Mouse (Mus musculus): ENCODE measurements at regions not wholly inside any gene's neighbourhood (a gene's known extent, or its start where the extent isn't known, plus 50 kb on each side); places are given as distances from the start of the nearest gene placed in this dataset.

GRCm38 (mm10) chr7:136765026-136765425 is 129.4 kb upstream of the Mgmt start:
- no peak for DNase-seq (ENCODE audit: low spot score)
- Histone ChIP-seq H3K4me1 (peaks cover 10% of the 10 kb centered on the region), H3K4me3 (no peak overlapping the region), H3K9me3 (no peaks in the 10 kb centered on the region), H3K27me3 (ENCODE audit: insufficient read depth, poor library complexity, severe bottlenecking) (peaks cover 26% of the 10 kb centered on the region; the same call in 1 of the 2 replicates), H3K27ac (no peak overlapping the region), H3K36me3 (no peaks in the 10 kb centered on the region)
- 41% methylated on average over 7 of the region's 7 CpGs for WGBS

GRCm38 (mm10) chr7:136767231-136767630 is 127.2 kb upstream of the Mgmt start:
- 58% methylated on average over 9 of the region's 9 CpGs for WGBS
- Histone ChIP-seq H3K27me3 (ENCODE audit: insufficient read depth, poor library complexity, severe bottlenecking) (peaks cover 16% of the 10 kb centered on the region; the same call in 1 of the 2 replicates), H3K4me1 (peaks cover 5% of the 10 kb centered on the region; the same call in 1 of the 2 replicates)

GRCm38 (mm10) chr7:136780708-136781107 is 113.7 kb upstream of the Mgmt start:
- 92% methylated on average over 11 of the region's 11 CpGs for WGBS
- no peaks in the 10 kb centered on the region for H3K4me1 ChIP-seq

More at GRCm38 (mm10) chr7:136767231-136767630, 127.2 kb upstream of the Mgmt start:
- H3K36me3 ChIP-seq = no peaks in the 10 kb centered on the region
- no peak overlapping the region for H3K4me3 ChIP-seq
- no peaks in the 10 kb centered on the region for H3K9me3 ChIP-seq
- H3K27ac ChIP-seq = no peak overlapping the region
- DNase-seq (ENCODE audit: low spot score) = no peak

GRCm38 (mm10) chr7:136791162-136791561 is 103.3 kb upstream of the Mgmt start:
- Histone ChIP-seq H3K27me3 (ENCODE audit: insufficient read depth, poor library complexity, severe bottlenecking) (0 out of 2 replicates have a peak, but pooled peaks cover 2% of the 10 kb centered on the region), H3K4me1 (0 out of 2 replicates have a peak, but pooled peaks cover 3% of the 10 kb centered on the region), H3K9me3 (no peaks in the 10 kb centered on the region), H3K4me3 (no peak overlapping the region), H3K27ac (no peak overlapping the region), H3K36me3 (no peaks in the 10 kb centered on the region)
- DNase-seq (ENCODE audit: low spot score) = no peak
- WGBS = 71% methylated on average over 2 of the region's 2 CpGs

More at GRCm38 (mm10) chr7:136780708-136781107, 113.7 kb upstream of the Mgmt start:
- H3K27ac ChIP-seq = no peak overlapping the region
- no peak for DNase-seq (ENCODE audit: low spot score)
- H3K36me3 ChIP-seq = no peaks in the 10 kb centered on the region
- no peak overlapping the region for H3K4me3 ChIP-seq
- H3K9me3 ChIP-seq = no peaks in the 10 kb centered on the region
- H3K27me3 ChIP-seq (ENCODE audit: insufficient read depth, poor library complexity, severe bottlenecking) = no peaks in the 10 kb centered on the region; the same call in 1 of the 2 replicates

- 0 out of 2 replicates have a peak, but pooled peaks cover 6% of the 10 kb centered on the region for H3K4me1 ChIP-seq
- 72% methylated on average over 5 of the region's 5 CpGs for WGBS
- H3K4me3 ChIP-seq = no peak overlapping the region
- no peaks in the 10 kb centered on the region for H3K9me3 ChIP-seq
- 0 out of 2 replicates have a peak, but pooled peaks cover 2% of the 10 kb centered on the region for H3K27me3 ChIP-seq (ENCODE audit: insufficient read depth, poor library complexity, severe bottlenecking)
- H3K36me3 ChIP-seq = no peaks in the 10 kb centered on the region
- DNase-seq (ENCODE audit: low spot score) = no peak
- H3K27ac ChIP-seq = no peak overlapping the region
These were observed 102.3 kb upstream of the Mgmt start for GRCm38 (mm10) chr7:136792131-136792530.

- H3K27ac ChIP-seq = no peak overlapping the region
- H3K9me3 ChIP-seq = no peaks in the 10 kb centered on the region
- no peak for DNase-seq (ENCODE audit: low spot score)
- no peaks in the 10 kb centered on the region for H3K36me3 ChIP-seq
- H3K4me1 ChIP-seq = peaks cover 12% of the 10 kb centered on the region
- H3K27me3 ChIP-seq (ENCODE audit: insufficient read depth, poor library complexity, severe bottlenecking) = 0 out of 2 replicates have a peak, but pooled peaks cover 8% of the 10 kb centered on the region
- H3K4me3 ChIP-seq = no peak overlapping the region
These were observed 98.0 kb upstream of the Mgmt start for GRCm38 (mm10) chr7:136796415-136796814.

- Histone ChIP-seq H3K4me3 (no peak overlapping the region), H3K36me3 (no peaks in the 10 kb centered on the region), H3K27me3 (ENCODE audit: insufficient read depth, poor library complexity, severe bottlenecking) (0 out of 2 replicates have a peak, but pooled peaks cover 5% of the 10 kb centered on the region), H3K4me1 (peaks cover 9% of the 10 kb centered on the region), H3K9me3 (no peaks in the 10 kb centered on the region), H3K27ac (peak overlapping the region; percentile 0; the same call in 1 of the 2 replicates)
- DNase-seq (ENCODE audit: low spot score) = no peak
- WGBS = 54% methylated on average over 11 of the region's 11 CpGs
These were observed 96.5 kb upstream of the Mgmt start for GRCm38 (mm10) chr7:136797780-136798435.

- Histone ChIP-seq H3K9me3 (no peaks in the 10 kb centered on the region), H3K4me3 (no peak overlapping the region), H3K27me3 (ENCODE audit: insufficient read depth, poor library complexity, severe bottlenecking) (peaks cover 9% of the 10 kb centered on the region; the same call in 1 of the 2 replicates), H3K36me3 (no peaks in the 10 kb centered on the region), H3K4me1 (peaks cover 9% of the 10 kb centered on the region), H3K27ac (no peak overlapping the region)
- 69% methylated on average over 3 of the region's 3 CpGs for WGBS
- DNase-seq (ENCODE audit: low spot score) = no peak
These were observed 95.8 kb upstream of the Mgmt start for GRCm38 (mm10) chr7:136798605-136799004.

- WGBS = 92% methylated on average over 6 of the region's 6 CpGs
These were observed 87.3 kb upstream of the Mgmt start for GRCm38 (mm10) chr7:136807101-136807500.

GRCm38 (mm10) chr7:136807968-136808367 is 86.4 kb upstream of the Mgmt start:
- no peak for DNase-seq (ENCODE audit: low spot score)
- H3K4me3 ChIP-seq = no peak overlapping the region
- H3K27me3 ChIP-seq (ENCODE audit: insufficient read depth, poor library complexity, severe bottlenecking) = peaks cover 12% of the 10 kb centered on the region
- no peaks in the 10 kb centered on the region for H3K36me3 ChIP-seq
- no peaks in the 10 kb centered on the region for H3K9me3 ChIP-seq
- H3K4me1 ChIP-seq = no peaks in the 10 kb centered on the region
- H3K27ac ChIP-seq = no peak overlapping the region

More at GRCm38 (mm10) chr7:136807101-136807500, 87.3 kb upstream of the Mgmt start:
- Histone ChIP-seq H3K27me3 (ENCODE audit: insufficient read depth, poor library complexity, severe bottlenecking) (peaks cover 8% of the 10 kb centered on the region), H3K9me3 (no peaks in the 10 kb centered on the region), H3K36me3 (no peaks in the 10 kb centered on the region), H3K4me3 (no peak overlapping the region), H3K27ac (no peak overlapping the region), H3K4me1 (no peaks in the 10 kb centered on the region)
- no peak for DNase-seq (ENCODE audit: low spot score)

- no peak for DNase-seq (ENCODE audit: low spot score)
- Histone ChIP-seq H3K4me3 (no peak overlapping the region), H3K9me3 (no peaks in the 10 kb centered on the region), H3K27me3 (ENCODE audit: insufficient read depth, poor library complexity, severe bottlenecking) (peaks cover 20% of the 10 kb centered on the region), H3K4me1 (no peaks in the 10 kb centered on the region), H3K27ac (no peak overlapping the region), H3K36me3 (no peaks in the 10 kb centered on the region)
- WGBS = 73% methylated on average over 8 of the region's 8 CpGs
These were observed 84.8 kb upstream of the Mgmt start for GRCm38 (mm10) chr7:136809576-136809975.

- Histone ChIP-seq H3K9me3 (no peaks in the 10 kb centered on the region), H3K4me1 (no peaks in the 10 kb centered on the region), H3K27ac (no peak overlapping the region), H3K36me3 (no peaks in the 10 kb centered on the region), H3K27me3 (ENCODE audit: insufficient read depth, poor library complexity, severe bottlenecking) (peaks cover 16% of the 10 kb centered on the region; the same call in 1 of the 2 replicates), H3K4me3 (no peak overlapping the region)
- DNase-seq (ENCODE audit: low spot score) = no peak
- 79% methylated on average over 9 of the region's 9 CpGs for WGBS
These were observed 80.6 kb upstream of the Mgmt start for GRCm38 (mm10) chr7:136813691-136814325.

GRCm38 (mm10) chr7:136814751-136815150 is 79.7 kb upstream of the Mgmt start:
- peaks cover 16% of the 10 kb centered on the region; the same call in 1 of the 2 replicates for H3K27me3 ChIP-seq (ENCODE audit: insufficient read depth, poor library complexity, severe bottlenecking)
- no peaks in the 10 kb centered on the region for H3K4me1 ChIP-seq
- H3K9me3 ChIP-seq = no peaks in the 10 kb centered on the region
- WGBS = 79% methylated on average over 6 of the region's 6 CpGs
- DNase-seq (ENCODE audit: low spot score) = no peak
- H3K4me3 ChIP-seq = no peak overlapping the region
- no peaks in the 10 kb centered on the region for H3K36me3 ChIP-seq
- no peak overlapping the region for H3K27ac ChIP-seq

Measured in heart, embryonic 10.5 days (tissue).